Mouse (Mus musculus) sigmoid colon, adult 10 weeks (tissue): Measurements from ENCODE around the gene Gm2244. TPM values are rescaled to one million over a fixed set of nuclear protein-coding genes. Genes with fewer than 3 reads are reported as not detected.

Experiments used
- polyA plus RNA-seq: library from polyadenylated mRNA; stranded (reverse); fragments of 350-450 nt; fragmentation: Illumina TruSeq; extraction: RNeasy Lipid Tissue Mini Kit (QIAGEN cat#74804); gene quantifications from one replicate; pipeline ENCODE4 v1.2.3, GENCODE M21; 2014; ENCODE audit warnings: low read depth, low replicate concordance

The Gm2244 gene
- not detected for polyA plus RNA-seq

DNA sequence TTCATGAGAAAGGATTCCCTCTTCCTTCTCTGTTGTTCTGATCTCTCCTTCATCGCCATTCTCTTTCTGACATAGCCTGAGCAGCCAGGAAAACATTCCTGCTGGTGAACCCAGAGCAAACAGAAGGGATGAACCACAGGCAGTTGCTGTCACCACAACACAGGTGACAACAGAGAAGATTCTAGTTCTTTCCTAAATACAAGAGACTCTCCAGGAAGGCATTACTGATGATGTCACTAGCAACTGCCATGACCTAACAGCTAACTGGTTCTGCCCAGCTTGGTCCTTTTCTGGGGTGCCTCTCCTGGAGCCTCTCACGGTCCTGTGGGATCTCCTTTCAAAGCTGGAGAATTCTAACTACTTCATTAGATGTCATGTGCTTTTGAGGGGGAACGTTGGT, at the start of gene Gm2244:
Gm2244 (minus strand) TSS at position 101 of the 400 bp plus-strand sequence.

DNA sequence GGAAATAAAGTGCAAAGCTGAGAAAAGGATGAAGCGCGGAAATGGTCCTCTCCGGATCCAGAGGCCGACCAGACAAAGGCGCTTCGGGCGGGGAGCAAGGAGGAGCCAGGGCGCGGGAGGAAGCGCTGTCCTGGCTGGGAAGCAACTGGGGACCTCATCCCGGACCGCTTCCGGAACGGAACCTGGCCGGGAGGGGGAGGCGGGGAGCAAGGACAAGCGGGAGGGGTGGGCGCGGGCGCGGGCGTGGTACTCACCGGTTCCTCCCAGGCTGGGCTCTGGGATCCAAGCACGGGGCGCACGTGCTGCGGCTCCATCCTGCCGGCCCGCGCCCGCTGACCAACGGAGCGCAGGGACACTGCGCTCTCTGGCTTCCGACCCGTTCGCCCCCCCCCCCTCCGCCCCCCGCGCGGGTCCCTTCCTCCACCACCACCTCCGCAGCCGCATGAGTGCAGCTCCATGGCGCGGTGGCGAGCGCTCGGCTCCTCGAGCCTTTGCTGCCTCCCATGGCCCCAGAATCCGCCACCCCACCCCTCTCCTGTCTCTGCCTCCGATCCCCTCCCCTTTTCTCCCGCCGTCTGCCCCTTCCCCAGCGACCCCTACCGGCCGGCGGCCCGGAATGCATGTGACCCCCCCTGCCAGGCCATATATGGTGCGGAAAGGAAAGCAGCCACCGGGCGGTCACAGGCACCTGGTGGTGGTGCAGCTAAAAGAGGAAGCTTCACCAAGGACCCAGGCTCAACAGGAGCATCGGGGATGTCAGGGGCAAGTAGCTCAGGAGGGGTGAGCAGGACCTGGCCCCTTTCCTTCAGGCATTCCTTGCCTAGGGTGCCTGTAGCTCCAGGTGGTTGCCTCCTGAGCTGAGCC, 35.3 kb upstream of the Gm2244 start, which contains the start of gene Gm2237:
Gm2237 (minus strand) TSS at position 332 of the 864 bp plus-strand sequence.

Other genes starting within 250 kb of the Gm2244 start
- not detected for gene Gm21738, start 131.0 kb downstream of the Gm2244 start, polyA plus RNA-seq
- gene Gm2237, start 35.2 kb upstream of the Gm2244 start, polyA plus RNA-seq: 5.7 TPM
- gene Gm5458, start 52.6 kb upstream of the Gm2244 start, polyA plus RNA-seq: not detected
- 6.7 TPM for gene Nid2, start 201.3 kb upstream of the Gm2244 start, polyA plus RNA-seq